Mouse (Mus musculus) liver, embryonic 14.5 days (tissue): ENCODE data around the gene Vsig10l.

Experiments used
- CTCF ChIP-seq: IDR thresholded peaks from 2 replicates; pipeline ENCODE4 v1.5.1; 2016; ENCODE audit warnings: antibody characterized with exemption, low read depth, control low read depth
- EP300 ChIP-seq: IDR thresholded peaks from 2 replicates; pipeline ENCODE4 v1.6.1; 2016; ENCODE audit warnings: antibody characterized with exemption, low read depth

GRCm38 (mm10) chr7:43481191-43481590 lies 18.2 kb downstream of the Vsig10l start:
- no peak for TF ChIP-seq CTCF
- TF ChIP-seq EP300, result no peak
